Mouse (Mus musculus) liver, adult 2 months (tissue): ENCODE results near the gene Morc2a.

Experiments
- CTCF ChIP-seq: fragments of 200-500 bp; IDR thresholded peaks from 2 replicates; pipeline ENCODE4 v1.5.1; 2011; ENCODE audit warnings: low read depth, low read length, control low read depth
- POLR2A ChIP-seq: fragments of 200-500 bp; IDR thresholded peaks from 2 replicates; pipeline ENCODE4 v1.6.1; 2011; ENCODE audit warnings: low read length, control low read depth; ENCODE audit not compliant: insufficient read depth; ENCODE audit errors: extremely low read depth

DNA sequence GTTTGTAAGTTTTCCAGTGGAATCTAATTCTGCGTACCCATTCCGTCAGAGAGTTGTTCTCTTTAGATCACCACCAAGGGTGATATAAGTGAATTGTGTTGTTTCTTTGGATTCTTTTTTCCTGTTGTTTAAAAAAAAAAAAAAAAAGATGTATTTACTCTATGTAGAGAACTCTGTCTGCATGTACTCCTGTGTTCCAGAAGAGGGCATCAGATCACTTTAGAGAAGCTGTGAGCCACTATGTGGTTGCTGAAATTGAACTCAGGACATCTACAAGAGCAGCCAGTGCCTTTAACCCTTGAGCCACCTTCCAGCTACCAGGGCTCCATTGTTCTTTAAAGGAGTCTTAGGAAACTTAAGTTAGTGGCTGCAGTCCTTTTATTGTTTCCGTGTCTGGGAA lies 48.5 kb downstream of the Morc2a start:
- TF ChIP-seq CTCF (no peak), POLR2A (no peak)
